Mouse (Mus musculus) CH12F3 (cell line): ENCODE measurements around the gene Pkd1l3.

ENCODE experiments used
- in situ Hi-C: fragments of 300-500 bp; cut with MboI; formaldehyde crosslinking; loops from 2 replicates; pipeline ENCODE4 v1.14.3; 2020; ENCODE audit warnings: low sequenced_read_pairs

The Pkd1l3 gene

GRCm38 (mm10) chr8:109697754-109698153 lies 83.4 kb downstream of the Pkd1l3 start:
- in situ Hi-C loops = no loop called here

- in situ Hi-C loops = no loop called here
Measured at GRCm38 (mm10) chr8:109698477-109698876, 84.2 kb downstream of the Pkd1l3 start.

GRCm38 (mm10) chr8:109704565-109705319 lies 90.4 kb downstream of the Pkd1l3 start:
- in situ Hi-C loops = no loop called here

- in situ Hi-C loops = no loop called here
Measured at GRCm38 (mm10) chr8:109705320-109706075, 91.2 kb downstream of the Pkd1l3 start, which contains the start of gene Zfp821. Gene Zfp821, plus strand, starts transcription at chr8:109705546.

- in situ Hi-C loops = no loop called here
Measured at GRCm38 (mm10) chr8:109706076-109706873, 92.0 kb downstream of the Pkd1l3 start.

GRCm38 (mm10) chr8:109706874-109707237 lies 92.5 kb downstream of the Pkd1l3 start:
- in situ Hi-C loops = no loop called here

- in situ Hi-C loops = no loop called here
Measured at GRCm38 (mm10) chr8:109707921-109708320, 93.6 kb downstream of the Pkd1l3 start.

- in situ Hi-C loops = no loop called here
Measured at GRCm38 (mm10) chr8:109712521-109712920, 98.2 kb downstream of the Pkd1l3 start.

- in situ Hi-C loops = no loop called here
Measured at GRCm38 (mm10) chr8:109714961-109715360, 100.6 kb downstream of the Pkd1l3 start.
